18 mouse cellular contexts compared by ENCODE assay signal in the genomic region with DNA sequence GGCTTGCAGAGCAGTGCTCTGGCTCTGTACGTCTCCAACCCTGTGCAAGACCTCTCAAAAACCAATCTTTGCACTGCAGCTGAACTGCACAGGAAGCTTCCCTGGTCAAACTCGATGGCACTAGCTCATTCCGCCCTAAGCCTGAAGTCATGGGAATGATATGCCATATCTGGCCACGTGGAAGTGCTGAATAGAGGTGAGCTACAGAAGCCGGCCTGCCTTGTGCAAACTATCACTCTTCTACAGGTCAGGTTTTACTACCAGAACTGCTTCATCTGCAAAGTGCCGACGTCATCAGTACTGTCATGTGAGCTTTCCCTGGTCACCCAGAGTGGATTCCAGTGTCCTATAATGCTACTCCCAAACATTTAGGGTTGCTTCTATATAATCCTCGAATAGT.
A peak's percentile ranks its signal among the peaks of the same experiment; 100 is the strongest.
DNase-seq lines count a peak whose midpoint lies in the region; ATAC-seq lines count a peak whose summit lies in the region.
"Had no signal": no experiment of that assay in that cellular context is flagged by ENCODE, and none has a peak within 500 bp of the region (broad histone marks: within the 10 kb centered on the region; RNA-seq: fewer than 3 reads in every experiment).

No protein-coding gene starts in this region.

- H3K27me3 ChIP-seq in embryonic facial prominence, embryonic 11.5 days (ENCODE audit: control insufficient read depth, insufficient read depth, low read length) = no peaks in the 10 kb centered on the region
- no peaks in the 10 kb centered on the region for H3K27me3 ChIP-seq in embryonic facial prominence, embryonic 10.5 days (replicated peaks; ENCODE audit: low read depth, poor library complexity, severe bottlenecking)
- H3K27me3 ChIP-seq in limb, embryonic 11.5 days (ENCODE audit: control insufficient read depth, insufficient read depth, low read length) = no peaks in the 10 kb centered on the region
- no peaks in the 10 kb centered on the region for H3K27me3 ChIP-seq in limb, embryonic 10.5 days (ENCODE audit: low read depth, poor library complexity, severe bottlenecking)
- no peaks in the 10 kb centered on the region for H3K27me3 ChIP-seq in limb, embryonic 15.5 days
- H3K27me3 ChIP-seq: embryonic facial prominence, embryonic 13.5 days; forebrain, embryonic 15.5 days; hindbrain, embryonic 12.5 days had no signal

- H3K4me3 ChIP-seq in embryonic facial prominence, embryonic 11.5 days (ENCODE audit: low read depth, low read length) = no peak overlapping the region
- H3K4me3 ChIP-seq in embryonic facial prominence, embryonic 10.5 days = no peak overlapping the region
- H3K4me3 ChIP-seq in limb, embryonic 11.5 days (ENCODE audit: low read depth, low read length) = no peak overlapping the region
- H3K4me3 ChIP-seq in limb, embryonic 10.5 days = no peak overlapping the region
- H3K4me3 ChIP-seq in limb, embryonic 15.5 days = no peak overlapping the region
- H3K4me3 ChIP-seq: embryonic facial prominence, embryonic 13.5 days; forebrain, embryonic 15.5 days; hindbrain, embryonic 12.5 days had no signal

- H3K4me2 ChIP-seq in embryonic facial prominence, embryonic 11.5 days (ENCODE audit: low read depth, low read length) = no peak overlapping the region
- H3K4me2 ChIP-seq in limb, embryonic 11.5 days (ENCODE audit: low read depth, severe bottlenecking) = no peak overlapping the region
- H3K4me2 ChIP-seq in limb, embryonic 15.5 days = no peak overlapping the region
- H3K4me2 ChIP-seq: embryonic facial prominence, embryonic 13.5 days; forebrain, embryonic 15.5 days; hindbrain, embryonic 12.5 days had no signal

- H3K4me1 ChIP-seq in embryonic facial prominence, embryonic 11.5 days (ENCODE audit: control insufficient read depth, insufficient read depth, low read length) = no peaks in the 10 kb centered on the region
- H3K4me1 ChIP-seq in embryonic facial prominence, embryonic 10.5 days = no peaks in the 10 kb centered on the region; the same call in 1 of the 2 replicates
- no peaks in the 10 kb centered on the region for H3K4me1 ChIP-seq in limb, embryonic 11.5 days (ENCODE audit: control insufficient read depth, insufficient read depth, low read length)
- H3K4me1 ChIP-seq in limb, embryonic 10.5 days = no peaks in the 10 kb centered on the region
- H3K4me1 ChIP-seq in limb, embryonic 15.5 days = peaks cover 11% of the 10 kb centered on the region
- H3K4me1 ChIP-seq: hindbrain, embryonic 12.5 days had no signal

- peak; percentile 51; the same call in 1 of the 2 replicates for ATAC-seq in embryonic facial prominence, embryonic 11.5 days (replicated peaks; ENCODE audit: insufficient number of reproducible peaks, low FRiP score, low TSS enrichment, low read depth)
- peak; percentile 57; the same call in 1 of the 2 replicates for ATAC-seq in limb, embryonic 11.5 days (ENCODE audit: insufficient number of reproducible peaks, low FRiP score, low TSS enrichment, low read depth)
- no peak for ATAC-seq in limb, embryonic 15.5 days (ENCODE audit: insufficient number of reproducible peaks, low FRiP score, low TSS enrichment, low read depth)
- ATAC-seq: forebrain, embryonic 15.5 days had no signal

- H3K9me3 ChIP-seq in embryonic facial prominence, embryonic 11.5 days (replicated peaks; ENCODE audit: control insufficient read depth, low read length) = no peaks in the 10 kb centered on the region
- no peaks in the 10 kb centered on the region for H3K9me3 ChIP-seq in embryonic facial prominence, embryonic 10.5 days
- H3K9me3 ChIP-seq in limb, embryonic 11.5 days (ENCODE audit: control insufficient read depth, low read length) = no peaks in the 10 kb centered on the region
- no peaks in the 10 kb centered on the region for H3K9me3 ChIP-seq in limb, embryonic 10.5 days (replicated peaks)
- no peaks in the 10 kb centered on the region for H3K9me3 ChIP-seq in limb, embryonic 15.5 days
- H3K9me3 ChIP-seq: embryonic facial prominence, embryonic 13.5 days; forebrain, embryonic 15.5 days; hindbrain, embryonic 12.5 days had no signal

- H3K9ac ChIP-seq in embryonic facial prominence, embryonic 11.5 days (replicated peaks; ENCODE audit: low read length) = no peak overlapping the region
- no peak overlapping the region for H3K9ac ChIP-seq in limb, embryonic 11.5 days (ENCODE audit: low read length)
- no peak overlapping the region for H3K9ac ChIP-seq in limb, embryonic 15.5 days
- H3K9ac ChIP-seq: embryonic facial prominence, embryonic 13.5 days; forebrain, embryonic 15.5 days; hindbrain, embryonic 12.5 days had no signal

- H3K36me3 ChIP-seq in embryonic facial prominence, embryonic 11.5 days (replicated peaks; ENCODE audit: control insufficient read depth, insufficient read depth, low read depth, low read length) = peaks cover 3% of the 10 kb centered on the region; the same call in 1 of the 2 replicates
- H3K36me3 ChIP-seq in embryonic facial prominence, embryonic 10.5 days (replicated peaks) = peaks cover 18% of the 10 kb centered on the region
- no peaks in the 10 kb centered on the region for H3K36me3 ChIP-seq in limb, embryonic 11.5 days (ENCODE audit: control insufficient read depth, insufficient read depth, low read length)
- peaks cover 9% of the 10 kb centered on the region; the same call in 1 of the 2 replicates for H3K36me3 ChIP-seq in limb, embryonic 10.5 days
- peaks cover 9% of the 10 kb centered on the region for H3K36me3 ChIP-seq in limb, embryonic 15.5 days
- H3K36me3 ChIP-seq: hindbrain, embryonic 12.5 days had no signal

- H3K27ac ChIP-seq in embryonic facial prominence, embryonic 11.5 days (replicated peaks; ENCODE audit: low read depth, low read length) = no peak overlapping the region
- no peak overlapping the region for H3K27ac ChIP-seq in embryonic facial prominence, embryonic 10.5 days (replicated peaks)
- no peak overlapping the region for H3K27ac ChIP-seq in limb, embryonic 11.5 days (replicated peaks; ENCODE audit: low read depth, low read length)
- H3K27ac ChIP-seq in limb, embryonic 10.5 days = no peak overlapping the region
- 0 out of 2 replicates have a peak overlapping the region, but pooled peaks have one; percentile 8 for H3K27ac ChIP-seq in limb, embryonic 15.5 days
- H3K27ac ChIP-seq: embryonic facial prominence, embryonic 13.5 days; forebrain, embryonic 15.5 days; hindbrain, embryonic 12.5 days had no signal

- no peak for DNase-seq in embryonic facial prominence, embryonic 11.5 days (ENCODE audit: low spot score)
- DNase-seq in embryonic facial prominence, embryonic 10.5 days (ENCODE audit: low spot score) = no peak
- DNase-seq in limb, embryonic 11.5 days (ENCODE audit: low spot score) = no peak
- no peak for DNase-seq in limb, embryonic 10.5 days (ENCODE audit: low spot score)
- DNase-seq in embryo, embryonic 11 days = no peak
- no peak for DNase-seq in adrenal gland, postnatal 25 days
- DNase-seq: adrenal gland, postnatal 10 days; cerebellum, adult 8-10 months; gastrocnemius, postnatal 25 days; heart, postnatal 10 days; kidney, adult 8-10 months; layer of hippocampus, postnatal 36 days; lung, postnatal 4 days; midbrain, embryonic 14.5 days had no signal

- WGBS in embryonic facial prominence, embryonic 11.5 days = 76% methylated on average over 8 of the region's 8 CpGs
- WGBS in embryonic facial prominence, embryonic 10.5 days = 84% methylated on average over 8 of the region's 8 CpGs
- WGBS in limb, embryonic 11.5 days = 85% methylated on average over 8 of the region's 8 CpGs
- 89% methylated on average over 8 of the region's 8 CpGs for WGBS in limb, embryonic 10.5 days
- WGBS in limb, embryonic 15.5 days = 73% methylated on average over 8 of the region's 8 CpGs
